Mouse (Mus musculus) lung, postnatal 0 days (tissue): ENCODE results near the gene Epx. TPM values are rescaled to one million over a fixed set of nuclear protein-coding genes. Genes with fewer than 3 reads are reported as not detected.

Experiments
- ATAC-seq: fragments of 200-750 bp; cut with Nextera tagmentation; 2 replicates; pipeline ENCODE4 v1.8.0; 2017; ENCODE audit warnings: moderate library complexity
- DNase-seq: peaks from one replicate; pipeline ENCODE4 v3.0.0-alpha.2; 2016; ENCODE audit warnings: low spot score
- H3K27ac ChIP-seq: fragments of 300-500 bp; sonication (generic); 2 replicates; pipeline ENCODE4 v1.5.1; 2014; ENCODE audit warnings: antibody characterized with exemption, mild to moderate bottlenecking, low read length, mixed read lengths
- H3K27me3 ChIP-seq: fragments of 300-500 bp; sonication (generic); replicated peaks from 2 replicates; pipeline ENCODE4 v1.6.1; 2014; ENCODE audit warnings: low read length, mixed read lengths; ENCODE audit not compliant: insufficient read depth
- H3K36me3 ChIP-seq: fragments of 300-500 bp; sonication (generic); 2 replicates; pipeline ENCODE4 v1.6.1; 2014; ENCODE audit warnings: low read length, mixed read lengths; ENCODE audit not compliant: insufficient read depth
- H3K4me1 ChIP-seq: fragments of 300-500 bp; sonication (generic); 2 replicates; pipeline ENCODE4 v1.6.1; 2014; ENCODE audit warnings: antibody characterized with exemption, low read depth, low read length, mixed read lengths; ENCODE audit not compliant: insufficient read depth
- H3K4me2 ChIP-seq: fragments of 300-500 bp; sonication (generic); replicated peaks from 2 replicates; pipeline ENCODE4 v1.6.1; 2014; ENCODE audit warnings: low read depth, mild to moderate bottlenecking, low read length, moderate library complexity, mixed read lengths
- H3K4me3 ChIP-seq: fragments of 300-500 bp; sonication (generic); 2 replicates; pipeline ENCODE4 v1.5.1; 2014; ENCODE audit warnings: low read depth, low read length
- H3K9ac ChIP-seq: fragments of 300-500 bp; sonication (generic); replicated peaks from 2 replicates; pipeline ENCODE4 v1.6.1; 2014; ENCODE audit warnings: low read depth, mild to moderate bottlenecking
- H3K9me3 ChIP-seq: fragments of 300-500 bp; sonication (generic); 2 replicates; pipeline ENCODE4 v1.6.1; 2016; ENCODE audit warnings: low read length, mixed read lengths
- CTCF ChIP-seq: IDR thresholded peaks from 2 replicates; pipeline ENCODE4 v1.5.1; 2016; ENCODE audit warnings: antibody characterized with exemption, mild to moderate bottlenecking
- EP300 ChIP-seq: IDR thresholded peaks from 2 replicates; pipeline ENCODE4 v1.6.1; 2016; ENCODE audit warnings: antibody characterized with exemption, mild to moderate bottlenecking, control low read depth
- WGBS: fragments of 180-500 bp; shearing (Covaris S2); extraction: QIAGEN DNeasy Blood & Tissue Kit; methylation state at CpG from one replicate; pipeline ENCODE4 v1.1.7; 2014; 5-methylcytosine and 5-hydroxymethylcytosine counted together
- polyA plus RNA-seq: library from polyadenylated mRNA; unstranded; fragments of >200 nt; fragmentation: Nextera tagmentation; extraction: Ambion mirVana; gene quantifications from 2 replicates; pipeline ENCODE4 v1.2.1, GENCODE M21; 2015

Gene Epx
- polyA plus RNA-seq, 1 experiment from 2014 or later: not detected

DNA sequence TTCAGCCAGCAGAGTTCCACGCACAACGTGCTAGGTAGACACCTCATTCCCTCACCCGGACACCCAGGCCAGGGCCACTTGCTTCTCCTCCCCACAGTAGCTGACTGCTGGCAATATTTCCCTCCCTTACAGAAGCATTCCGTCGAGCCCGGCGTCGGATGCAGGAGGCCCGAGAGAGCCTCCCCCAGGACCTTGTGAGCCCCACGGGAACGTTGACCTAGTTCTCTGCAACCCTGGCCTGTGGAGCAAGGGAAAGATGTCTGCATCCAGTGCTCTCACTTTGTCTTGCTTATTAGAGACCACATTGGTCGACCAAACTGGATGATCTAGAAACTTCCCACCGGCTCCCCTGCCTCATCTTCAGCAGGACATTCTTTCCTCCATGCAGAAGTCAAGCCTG is 12.5 kb downstream of the Epx start:
- no peaks in the 10 kb centered on the region for H3K9me3 ChIP-seq
- no peaks in the 10 kb centered on the region for H3K4me1 ChIP-seq
- no peak overlapping the region for H3K27ac ChIP-seq
- TF ChIP-seq EP300 (no peak), CTCF (no peak)
- peaks cover 8% of the 10 kb centered on the region; the same call in 1 of the 2 replicates for H3K36me3 ChIP-seq
- DNase-seq (no peak), ATAC-seq (no peak)
- H3K9ac ChIP-seq: no peak overlapping the region
- no peak overlapping the region for H3K4me3 ChIP-seq
- no peak overlapping the region for H3K4me2 ChIP-seq
- H3K27me3 ChIP-seq: no peaks in the 10 kb centered on the region
- WGBS: 93% methylated on average over 13 of the region's 13 CpGs

DNA sequence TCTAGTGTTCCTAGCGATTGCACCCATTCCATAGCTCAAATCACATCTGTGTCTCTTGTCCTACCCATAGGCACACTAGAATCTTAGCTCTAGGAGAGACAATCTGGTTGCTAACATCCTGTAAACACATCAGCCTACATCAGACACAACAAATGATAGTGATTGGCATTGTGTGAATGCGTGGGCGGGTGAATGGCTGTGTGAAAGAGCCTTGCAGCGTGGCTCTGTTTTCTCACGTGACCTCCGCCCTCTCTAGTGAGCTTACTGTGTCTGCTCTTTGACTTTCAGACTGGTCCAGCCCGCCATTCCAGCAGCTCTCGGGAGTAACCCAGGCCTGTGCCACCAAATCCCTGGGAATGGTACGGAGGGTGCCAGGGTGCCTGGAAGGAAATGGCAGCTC is 14.9 kb downstream of the Epx start:
- TF ChIP-seq EP300 (no peak), CTCF (no peak)
- H3K4me2 ChIP-seq: no peak overlapping the region
- no peaks in the 10 kb centered on the region for H3K27me3 ChIP-seq
- H3K9me3 ChIP-seq: no peaks in the 10 kb centered on the region
- peaks cover 9% of the 10 kb centered on the region; the same call in 1 of the 2 replicates for H3K36me3 ChIP-seq
- H3K9ac ChIP-seq: no peak overlapping the region
- H3K4me3 ChIP-seq: no peak overlapping the region
- 87% methylated on average over 9 of the region's 9 CpGs for WGBS
- H3K27ac ChIP-seq: no peak overlapping the region
- H3K4me1 ChIP-seq: no peaks in the 10 kb centered on the region
- DNase-seq (no peak), ATAC-seq (no peak)

DNA sequence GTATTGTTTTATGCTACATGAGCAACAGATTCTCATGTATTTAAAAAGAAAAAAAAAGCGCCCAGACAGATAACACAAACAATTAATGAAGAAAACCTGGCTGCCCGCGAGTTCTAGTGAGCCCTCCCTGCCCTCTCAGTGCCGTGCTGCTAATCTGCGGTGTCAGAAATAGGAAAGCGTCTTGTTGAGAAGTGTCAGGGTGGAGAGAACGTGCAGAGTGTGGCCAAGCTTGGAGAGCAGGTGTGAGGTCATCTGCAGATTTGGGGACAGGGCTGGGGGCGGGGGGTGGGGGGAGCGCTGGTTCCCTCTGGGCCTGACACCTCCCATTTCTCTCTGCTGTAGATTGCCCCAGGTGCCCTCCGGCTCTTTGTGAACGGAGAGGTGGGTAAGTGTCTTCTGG is 16.1 kb downstream of the Epx start:
- no peak overlapping the region for H3K9ac ChIP-seq
- H3K27me3 ChIP-seq: no peaks in the 10 kb centered on the region
- H3K4me1 ChIP-seq: no peaks in the 10 kb centered on the region
- H3K4me2 ChIP-seq: no peak overlapping the region
- no peak for DNase-seq
- no peak for ATAC-seq
- H3K27ac ChIP-seq: no peak overlapping the region
- TF ChIP-seq EP300 (no peak), CTCF (no peak)
- H3K36me3 ChIP-seq: peaks cover 9% of the 10 kb centered on the region; the same call in 1 of the 2 replicates
- 79% methylated on average over 11 of the region's 11 CpGs for WGBS
- no peaks in the 10 kb centered on the region for H3K9me3 ChIP-seq
- H3K4me3 ChIP-seq: no peak overlapping the region

DNA sequence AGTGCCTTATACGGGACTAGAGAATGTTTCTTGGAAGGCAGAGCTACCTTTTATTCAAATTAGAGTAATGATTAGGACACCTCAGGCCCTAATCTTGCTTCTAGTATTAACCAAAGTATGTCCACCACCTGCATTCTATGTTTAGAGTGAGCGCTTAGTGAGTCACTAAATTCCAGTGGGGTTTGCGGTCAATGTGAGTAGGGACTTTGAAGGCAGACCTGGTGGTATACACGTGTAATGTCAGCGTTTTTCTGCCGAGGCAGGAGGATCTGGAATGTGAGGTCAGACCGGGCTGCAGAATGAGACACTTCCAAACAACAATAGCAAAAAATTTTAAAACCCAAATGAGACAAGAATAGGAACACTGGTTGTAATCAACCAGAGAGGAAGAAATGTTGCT is 20.8 kb downstream of the Epx start:
- Histone ChIP-seq H3K9me3 (no peaks in the 10 kb centered on the region), H3K9ac (no peak overlapping the region), H3K4me2 (no peak overlapping the region), H3K27me3 (no peaks in the 10 kb centered on the region), H3K27ac (no peak overlapping the region), H3K4me1 (0 out of 2 replicates have a peak, but pooled peaks cover 4% of the 10 kb centered on the region), H3K36me3 (peaks cover 9% of the 10 kb centered on the region; the same call in 1 of the 2 replicates), H3K4me3 (no peak overlapping the region)
- no peak for TF ChIP-seq EP300
- TF ChIP-seq CTCF: no peak
- WGBS: 85% methylated on average over 7 of the region's 7 CpGs
- ATAC-seq: no peak
- no peak for DNase-seq

DNA sequence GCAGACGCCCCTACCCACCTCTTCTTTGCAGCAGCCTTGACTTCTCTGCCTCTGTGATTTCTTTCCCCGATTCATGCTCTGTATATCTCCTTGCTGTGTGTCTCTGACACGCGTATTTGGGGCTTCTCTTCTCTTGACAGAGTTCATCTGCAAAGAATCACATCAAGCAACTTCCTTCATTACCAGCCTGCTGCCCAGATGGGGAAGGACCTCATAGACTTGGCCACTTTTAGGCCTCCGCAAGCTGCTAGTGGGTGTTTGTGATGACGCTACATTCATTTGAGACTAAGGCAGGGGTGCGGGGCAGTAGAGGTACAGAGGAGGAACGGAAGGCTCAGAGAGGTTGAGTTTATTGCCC is 21.8 kb downstream of the Epx start:
- Histone ChIP-seq H3K27me3 (no peaks in the 10 kb centered on the region), H3K4me2 (peak overlapping the region; percentile 70), H3K9ac (peak overlapping the region; percentile 30), H3K36me3 (peaks cover 9% of the 10 kb centered on the region; the same call in 1 of the 2 replicates), H3K9me3 (no peaks in the 10 kb centered on the region), H3K27ac (no peak overlapping the region), H3K4me3 (peak overlapping the region; percentile 59), H3K4me1 (0 out of 2 replicates have a peak, but pooled peaks cover 4% of the 10 kb centered on the region)
- TF ChIP-seq EP300 (no peak), CTCF (no peak)
- DNase-seq: peak; percentile 10
- peak; percentile 13 for ATAC-seq
- WGBS: 32% methylated on average over 8 of the region's 8 CpGs

DNA sequence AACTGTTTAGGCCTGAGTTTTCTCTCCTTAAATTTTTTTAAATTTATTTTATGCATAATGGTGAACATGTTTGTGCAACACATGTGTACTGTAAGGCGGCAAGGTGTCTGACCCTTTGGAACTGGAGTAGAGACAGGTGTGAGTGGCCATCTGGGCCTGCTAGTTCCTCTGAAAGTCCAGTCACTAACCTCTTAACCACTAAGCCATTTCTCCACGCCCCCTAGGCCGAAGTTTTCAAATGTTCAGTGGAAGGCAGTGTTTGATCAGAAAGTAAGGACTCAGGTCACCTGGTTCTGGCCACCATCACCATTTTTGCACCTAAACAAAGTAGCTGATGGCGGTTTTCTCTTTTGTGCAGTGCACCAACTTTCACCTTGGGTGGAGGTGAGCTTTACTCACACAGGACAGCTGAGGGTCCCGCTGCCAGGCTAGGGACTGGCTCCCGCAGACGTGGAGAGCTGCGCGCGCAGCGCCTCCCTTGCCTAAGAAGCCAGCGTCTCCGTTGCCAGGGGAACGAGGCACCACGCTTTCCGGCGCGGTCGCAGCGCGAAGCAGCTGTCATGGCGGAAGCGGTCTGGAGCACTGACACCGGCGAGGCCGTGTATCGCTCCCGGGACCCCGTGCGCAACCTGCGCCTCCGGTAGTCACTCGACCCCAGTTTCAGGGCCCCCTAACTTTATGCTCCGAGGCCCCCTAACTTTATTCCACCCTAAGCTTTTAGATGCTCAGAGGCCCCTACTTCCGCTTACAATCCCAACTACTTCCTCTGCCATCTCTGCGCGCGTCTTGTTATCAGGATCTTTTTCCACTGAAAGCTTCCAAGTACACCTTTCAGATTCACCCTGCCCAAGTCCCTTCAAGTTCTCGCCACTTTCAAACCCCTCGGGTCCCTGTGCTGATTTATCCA is 22.4 kb downstream of the Epx start, which contains the start of gene Mks1:
Mks1 (plus strand) TSS at position 526 of the 907 bp plus-strand sequence.
- 4% methylated on average over 32 of the region's 40 CpGs for WGBS
- peak; percentile 98 for DNase-seq
- H3K9ac ChIP-seq: peak within 1 kb of the TSS; percentile 30
- H3K4me1 ChIP-seq: 0 out of 2 replicates have a peak, but pooled peaks cover 4% of the 10 kb centered on the region
- peak within 1 kb of the TSS; percentile 70 for H3K4me2 ChIP-seq
- 0 out of 2 replicates have a peak, but pooled peaks cover 3% of the 10 kb centered on the region for H3K36me3 ChIP-seq
- no peak within 1 kb of the TSS for H3K27ac ChIP-seq
- H3K4me3 ChIP-seq: peak within 1 kb of the TSS; percentile 59
- TF ChIP-seq CTCF (no peak), EP300 (no peak)
- H3K9me3 ChIP-seq: no peaks in the 10 kb centered on the region
- peak; percentile 98 for ATAC-seq
- no peaks in the 10 kb centered on the region for H3K27me3 ChIP-seq
